Mouse (Mus musculus) bone marrow, adult 2 months (tissue): ENCODE measurements around the gene Mpl.

Source experiments
- CTCF ChIP-seq: fragments of 200-500 bp; IDR thresholded peaks from 2 replicates; pipeline ENCODE4 v1.5.1; 2011; ENCODE audit warnings: low read length, control low read depth; ENCODE audit not compliant: control insufficient read depth, insufficient read depth
- POLR2A ChIP-seq: fragments of 200-500 bp; IDR thresholded peaks from 2 replicates; pipeline ENCODE4 v1.6.1; 2011; ENCODE audit warnings: low read depth, mild to moderate bottlenecking, control low read depth, low read length, borderline replicate concordance; ENCODE audit not compliant: control insufficient read depth

DNA sequence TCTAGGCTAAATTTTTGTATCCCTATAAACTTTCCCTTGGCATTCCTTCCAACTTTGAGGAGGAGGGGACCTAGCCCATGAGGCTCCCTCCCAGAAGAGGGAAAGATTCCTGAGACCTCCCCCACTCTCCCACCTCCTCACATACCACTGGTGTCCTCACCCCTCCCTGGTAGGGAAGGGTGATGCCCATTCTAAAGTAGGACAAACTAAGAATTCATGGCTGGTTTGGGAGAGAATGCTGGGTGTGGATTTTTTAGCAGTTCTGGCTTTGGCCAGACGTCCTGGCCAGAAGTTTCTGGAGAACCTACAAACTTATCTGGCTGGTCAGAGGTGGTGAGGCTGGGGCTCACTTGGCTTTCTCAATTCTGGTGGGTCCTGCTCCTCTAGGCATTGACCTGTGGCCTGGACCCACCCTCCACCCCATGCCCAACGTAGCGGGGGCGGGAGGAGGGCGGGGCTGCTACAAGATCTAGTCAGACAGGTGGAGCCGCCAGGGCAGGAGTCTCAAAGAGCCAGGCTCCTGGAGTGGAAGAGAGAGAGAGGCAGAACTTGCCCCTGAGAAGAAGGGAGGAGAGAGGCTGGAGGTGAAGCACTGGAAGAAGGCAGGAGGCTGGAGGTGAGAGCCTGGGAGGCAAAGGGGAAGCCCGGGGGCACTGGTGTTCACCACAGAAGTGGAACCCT is 28.0 kb downstream of the Mpl start:
- TF ChIP-seq CTCF (no peak), POLR2A (0 out of 2 replicates have a peak, but pooled peaks have one; percentile 12)
